Mouse (Mus musculus) heart, adult 2 months (tissue): ENCODE results near the gene Top2a. TPM values are rescaled to one million over a fixed set of nuclear protein-coding genes. Genes with fewer than 3 reads are reported as not detected.
A peak's percentile ranks its signal among the peaks of the same experiment; 100 is the strongest.
"Not testable (repeated sequence)": the region's sequence is repeated elsewhere in the genome, so short reads cannot be mapped to it uniquely, and the experiment has no call there.

Experiments used
- DNase-seq, 2 experiments: peaks; one replicate each; pipeline ENCODE4 v3.0.0; 2021
- H3K27ac ChIP-seq: fragments of 200-600 bp; 2 replicates; pipeline ENCODE4 v1.8.1; 2022
- H3K27me3 ChIP-seq: fragments of 200-500 bp; 2 replicates; pipeline ENCODE4 v1.6.1; 2012; ENCODE audit warnings: mild to moderate bottlenecking, low read length, inconsistent platforms, mixed read lengths; ENCODE audit not compliant: control insufficient read depth, insufficient read depth
- H3K36me3 ChIP-seq: fragments of 200-500 bp; 2 replicates; pipeline ENCODE4 v1.6.1; 2012; ENCODE audit warnings: low read length, inconsistent platforms; ENCODE audit not compliant: control insufficient read depth, insufficient read depth
- H3K4me1 ChIP-seq: fragments of 200-500 bp; 2 replicates; pipeline ENCODE4 v1.6.1; 2011; ENCODE audit warnings: low read length; ENCODE audit not compliant: control insufficient read depth, insufficient read depth
- H3K4me3 ChIP-seq: fragments of 200-600 bp; 2 replicates; pipeline ENCODE4 v1.8.1; 2022
- H3K79me2 ChIP-seq: fragments of 200-500 bp; replicated peaks from 2 replicates; pipeline ENCODE4 v1.6.1; 2012; ENCODE audit warnings: mild to moderate bottlenecking, inconsistent platforms, low read length, moderate library complexity, mixed read lengths; ENCODE audit not compliant: control insufficient read depth, insufficient read depth
- H3K9ac ChIP-seq: fragments of 200-500 bp; 2 replicates; pipeline ENCODE4 v1.6.1; 2012; ENCODE audit warnings: low read depth, mild to moderate bottlenecking, control low read depth, inconsistent platforms, low read length, mixed read lengths
- CTCF ChIP-seq: fragments of 200-600 bp; IDR thresholded peaks from 2 replicates; pipeline ENCODE4 v1.8.1; 2022; ENCODE audit warnings: antibody characterized with exemption, mild to moderate bottlenecking, moderate library complexity
- EP300 ChIP-seq: fragments of 200-500 bp; IDR thresholded peaks from 2 replicates; pipeline ENCODE4 v1.6.1; 2011; ENCODE audit warnings: low read depth, low read length, control low read depth; ENCODE audit not compliant: insufficient read depth
- POLR2A ChIP-seq: fragments of 200-500 bp; IDR thresholded peaks from 2 replicates; pipeline ENCODE4 v1.6.1; 2011; ENCODE audit warnings: mild to moderate bottlenecking, low read depth, low read length, control low read depth; ENCODE audit not compliant: insufficient read depth
- WGBS: fragments of 180-500 bp; shearing (Covaris S2); methylation state at CpG from one replicate; pipeline ENCODE4 v1.1.7; 2018; 5-methylcytosine and 5-hydroxymethylcytosine counted together
- intact Hi-C: fragments of 180-260 bp; cut with DNase I; formaldehyde crosslinking; loops from one replicate; pipeline ENCODE4 v1.15.1; 2025
- polyA plus RNA-seq: library from polyadenylated mRNA; depleted of rRNA; stranded (reverse); fragments of >200 nt; gene quantifications from 2 replicates; pipeline ENCODE4 v1.2.3, GENCODE M21; 2012
- total RNA-seq, 2 experiments: library from RNA; stranded (reverse); gene quantifications; 2 replicates each; pipeline ENCODE4 v1.2.3; 2021

The Top2a gene
- total and polyA plus RNA-seq, 3 experiments = 0.27 to 2.3 (median 1.4) TPM

DNA sequence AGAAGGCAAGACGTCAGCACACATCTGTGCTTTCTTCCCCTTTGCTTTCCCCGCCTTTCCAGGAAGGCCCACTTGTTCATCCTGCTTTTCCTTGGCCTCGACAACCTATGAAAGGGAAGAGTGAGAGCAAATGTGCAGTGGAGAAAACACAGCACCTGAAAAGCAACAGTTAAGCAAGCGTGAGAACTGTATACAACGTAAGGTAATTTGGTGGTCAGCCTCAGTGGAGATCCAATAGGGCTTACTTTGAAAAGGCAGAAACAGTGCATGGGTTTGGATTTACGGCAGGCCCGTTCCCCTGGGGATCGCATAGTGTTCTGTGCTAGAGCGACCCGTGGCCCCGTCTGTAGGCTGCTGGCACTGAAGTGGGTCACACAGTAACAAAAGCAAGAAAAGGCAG is 24.7 kb downstream of the Top2a start:
- no peak overlapping the region for H3K4me3 ChIP-seq
- TF ChIP-seq CTCF (no peak), EP300 (no peak), POLR2A (no peak)
- DNase-seq = no peak
- no peaks in the 10 kb centered on the region for H3K36me3 ChIP-seq
- no peak overlapping the region for H3K27ac ChIP-seq
- H3K79me2 ChIP-seq = no peaks in the 10 kb centered on the region
- H3K4me1 ChIP-seq = no peaks in the 10 kb centered on the region
- no peaks in the 10 kb centered on the region for H3K27me3 ChIP-seq
- WGBS = 90% methylated on average over 11 of the region's 11 CpGs
- H3K9ac ChIP-seq = no peak overlapping the region
- intact Hi-C loops = no loop called here

GRCm38 (mm10) chr11:98998776-98999175 is 25.2 kb downstream of the Top2a start:
- no peaks in the 10 kb centered on the region for H3K36me3 ChIP-seq

GRCm38 (mm10) chr11:98997659-98998058 is 26.3 kb downstream of the Top2a start:
- no peak overlapping the region for H3K27ac ChIP-seq
- WGBS = 87% methylated on average over 4 of the region's 4 CpGs
- H3K36me3 ChIP-seq = no peaks in the 10 kb centered on the region
- TF ChIP-seq POLR2A (no peak), EP300 (no peak), CTCF (no peak)
- H3K4me3 ChIP-seq = no peak overlapping the region
- DNase-seq = no peak
- H3K79me2 ChIP-seq = no peaks in the 10 kb centered on the region
- H3K4me1 ChIP-seq = no peaks in the 10 kb centered on the region
- no peak overlapping the region for H3K9ac ChIP-seq
- H3K27me3 ChIP-seq = no peaks in the 10 kb centered on the region
- intact Hi-C loops = no loop called here

More at GRCm38 (mm10) chr11:98998776-98999175, 25.2 kb downstream of the Top2a start:
- TF ChIP-seq POLR2A (no peak), EP300 (no peak), CTCF (peak; percentile 54)
- Histone ChIP-seq H3K4me3 (no peak overlapping the region), H3K27ac (no peak overlapping the region), H3K4me1 (no peaks in the 10 kb centered on the region), H3K27me3 (no peaks in the 10 kb centered on the region), H3K79me2 (no peaks in the 10 kb centered on the region), H3K9ac (no peak overlapping the region)
- no peak for DNase-seq
- intact Hi-C loops = no loop called here

- peak in 1 of 2 experiments; percentile 51 for DNase-seq
- 74% methylated on average over 7 of the region's 7 CpGs for WGBS
- Histone ChIP-seq H3K27me3 (no peaks in the 10 kb centered on the region), H3K9ac (no peak overlapping the region), H3K4me1 (no peaks in the 10 kb centered on the region), H3K27ac (no peak overlapping the region), H3K36me3 (no peaks in the 10 kb centered on the region), H3K4me3 (no peak overlapping the region), H3K79me2 (no peaks in the 10 kb centered on the region)
- intact Hi-C loops = no loop called here
- no peak for TF ChIP-seq EP300
- no peak for TF ChIP-seq POLR2A
- TF ChIP-seq CTCF = no peak
Measured at GRCm38 (mm10) chr11:98995987-98996386, 28.0 kb downstream of the Top2a start.

DNA sequence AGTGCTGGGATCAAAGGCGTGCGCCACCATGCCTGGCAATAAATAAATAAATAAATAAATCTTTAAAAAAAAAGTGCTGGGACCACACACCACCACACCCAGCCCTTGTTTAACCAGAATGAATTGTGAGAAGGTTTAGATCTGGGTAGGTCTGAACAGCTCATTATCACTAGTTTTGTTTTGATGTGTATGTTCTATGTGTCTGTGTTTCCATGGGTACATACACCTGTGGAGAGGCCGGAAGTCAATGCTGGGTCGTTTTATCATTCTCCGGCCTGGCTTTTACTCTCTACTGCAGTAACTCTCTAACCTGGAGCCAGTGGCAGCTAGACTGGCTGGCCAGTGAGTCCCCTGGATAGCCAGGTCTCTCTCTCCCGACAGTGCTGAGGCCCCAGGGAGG is 33.1 kb downstream of the Top2a start:
- H3K4me3 ChIP-seq = no peak overlapping the region
- no peak overlapping the region for H3K9ac ChIP-seq
- no peaks in the 10 kb centered on the region for H3K79me2 ChIP-seq
- no peak overlapping the region for H3K27ac ChIP-seq
- H3K4me1 ChIP-seq = no peaks in the 10 kb centered on the region
- TF ChIP-seq CTCF (no peak), EP300 (no peak), POLR2A (no peak)
- DNase-seq = no peak
- 85% methylated on average over 6 of the region's 6 CpGs for WGBS
- no peaks in the 10 kb centered on the region for H3K36me3 ChIP-seq
- H3K27me3 ChIP-seq = no peaks in the 10 kb centered on the region
- intact Hi-C loops = no loop called here

GRCm38 (mm10) chr11:98988260-98988659 is 35.7 kb downstream of the Top2a start:
- H3K4me1 ChIP-seq, H3K27ac ChIP-seq, H3K36me3 ChIP-seq, intact Hi-C loops, H3K9ac ChIP-seq, H3K4me3 ChIP-seq, H3K79me2 ChIP-seq, DNase-seq, H3K27me3 ChIP-seq: not testable (repeated sequence)
- 98% methylated on average over 6 of the region's 6 CpGs for WGBS
